Mouse (Mus musculus) liver, adult 2 months (tissue): ENCODE measurements around the gene Borcs6.

Experiments used
- CTCF ChIP-seq: fragments of 200-500 bp; IDR thresholded peaks from 2 replicates; pipeline ENCODE4 v1.5.1; 2011; ENCODE audit warnings: low read depth, low read length, control low read depth
- POLR2A ChIP-seq: fragments of 200-500 bp; IDR thresholded peaks from 2 replicates; pipeline ENCODE4 v1.6.1; 2011; ENCODE audit warnings: low read length, control low read depth; ENCODE audit not compliant: insufficient read depth; ENCODE audit errors: extremely low read depth

DNA sequence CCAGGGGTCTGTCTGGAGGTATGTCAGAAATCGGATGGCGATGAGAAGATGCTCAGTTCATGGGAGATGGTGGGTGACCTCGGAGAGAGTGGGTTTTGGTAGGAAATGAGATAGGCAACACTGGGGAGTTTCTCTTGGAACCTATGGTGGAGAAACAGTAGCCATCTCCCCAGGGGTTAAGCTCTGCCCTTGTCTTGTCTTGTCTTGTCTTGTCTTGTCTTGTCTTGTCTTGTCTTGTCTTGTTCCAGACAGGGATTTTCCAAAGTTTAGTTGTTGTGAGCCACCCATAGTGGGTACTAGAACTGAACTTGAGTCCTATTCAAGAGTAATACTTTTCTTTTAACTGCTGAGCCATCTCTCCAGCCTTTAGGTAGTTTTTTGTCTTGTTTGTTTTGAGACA lies 33.0 kb upstream of the Borcs6 start:
- TF ChIP-seq CTCF (no peak), POLR2A (no peak)
